Mouse (Mus musculus): Measurements from ENCODE around the gene Psmb11.

The Psmb11 gene

DNA sequence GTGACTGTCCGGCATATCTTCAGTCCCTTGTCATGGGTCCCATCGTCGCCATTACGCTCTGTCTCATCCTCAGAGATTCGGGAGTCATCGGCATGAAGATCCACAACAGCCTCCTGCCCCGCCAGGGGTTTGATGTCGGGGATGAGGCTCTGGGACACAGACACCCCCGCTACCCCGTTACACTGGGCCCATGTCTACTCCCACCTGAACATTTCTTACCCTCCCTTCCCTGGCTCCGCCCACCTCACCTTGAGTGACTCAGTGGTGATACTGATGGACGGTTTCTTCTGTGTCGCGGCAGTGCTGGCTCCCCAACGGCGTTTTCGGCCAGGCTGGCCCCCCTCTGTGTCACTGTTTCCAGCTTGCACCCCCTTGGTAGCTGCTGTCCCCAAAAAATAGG, 25.2 kb downstream of the Psmb11 start:
- no peak for TF ChIP-seq GATA4 (IDR thresholded peaks at IDR 0.05; ENCODE audit: insufficient replicate concordance, low read length)

DNA sequence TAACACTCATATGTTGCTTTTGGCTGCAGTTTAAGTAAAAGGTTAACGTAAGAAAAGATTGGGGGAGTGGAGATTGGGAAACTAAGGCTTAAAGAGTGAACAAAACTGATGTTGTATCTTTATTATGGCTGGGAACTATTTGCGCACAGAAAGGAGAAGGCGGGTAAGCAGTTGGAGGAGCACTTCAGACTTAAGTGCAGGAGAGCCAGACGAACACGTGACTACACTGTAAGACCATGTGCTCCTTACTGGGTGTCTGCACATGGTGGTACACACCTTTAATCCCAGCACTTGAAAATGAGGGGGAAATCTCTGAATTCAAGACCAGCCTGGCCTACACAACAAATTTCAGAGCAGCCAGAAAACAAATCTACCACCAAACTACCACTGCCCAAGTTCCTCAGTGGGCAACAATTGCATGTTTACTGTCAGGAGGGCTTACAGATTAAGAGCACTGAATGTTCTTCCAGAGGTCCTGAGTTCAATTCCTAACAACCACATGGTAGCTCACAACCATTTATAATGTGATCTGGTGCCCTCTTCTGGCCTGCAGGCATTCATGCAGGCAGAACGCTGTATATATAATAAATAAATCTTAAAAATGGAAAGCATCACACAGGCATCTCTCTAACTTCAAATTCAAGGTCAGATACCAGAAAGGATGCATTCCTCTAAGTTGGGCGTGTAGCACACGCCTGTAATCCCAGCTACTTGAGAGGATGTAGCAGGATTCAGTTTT, 25.8 kb downstream of the Psmb11 start:
- no peak for TF ChIP-seq GATA4 (IDR thresholded peaks at IDR 0.05; ENCODE audit: insufficient replicate concordance, low read length)

DNA sequence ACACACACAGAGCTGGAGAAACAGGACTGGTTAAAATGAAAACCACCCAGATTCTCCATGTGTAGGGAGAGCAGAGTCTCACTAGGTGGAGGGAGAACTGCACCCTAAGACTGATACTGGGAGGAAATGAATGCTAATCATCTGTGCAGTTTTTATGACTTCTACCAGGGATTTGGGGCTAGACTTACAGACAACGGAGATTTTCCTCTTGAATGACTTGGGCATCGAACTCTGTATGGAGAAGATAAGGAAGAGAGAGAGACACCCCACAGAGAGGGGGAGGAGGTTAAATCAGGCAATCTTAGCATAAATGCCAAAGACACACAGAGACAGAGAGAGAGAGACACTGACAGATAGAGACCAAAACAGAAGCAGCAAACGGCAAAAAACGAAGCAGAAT, 26.7 kb downstream of the Psmb11 start:
- no peak for TF ChIP-seq GATA4 (IDR thresholded peaks at IDR 0.05; ENCODE audit: insufficient replicate concordance, low read length)

DNA sequence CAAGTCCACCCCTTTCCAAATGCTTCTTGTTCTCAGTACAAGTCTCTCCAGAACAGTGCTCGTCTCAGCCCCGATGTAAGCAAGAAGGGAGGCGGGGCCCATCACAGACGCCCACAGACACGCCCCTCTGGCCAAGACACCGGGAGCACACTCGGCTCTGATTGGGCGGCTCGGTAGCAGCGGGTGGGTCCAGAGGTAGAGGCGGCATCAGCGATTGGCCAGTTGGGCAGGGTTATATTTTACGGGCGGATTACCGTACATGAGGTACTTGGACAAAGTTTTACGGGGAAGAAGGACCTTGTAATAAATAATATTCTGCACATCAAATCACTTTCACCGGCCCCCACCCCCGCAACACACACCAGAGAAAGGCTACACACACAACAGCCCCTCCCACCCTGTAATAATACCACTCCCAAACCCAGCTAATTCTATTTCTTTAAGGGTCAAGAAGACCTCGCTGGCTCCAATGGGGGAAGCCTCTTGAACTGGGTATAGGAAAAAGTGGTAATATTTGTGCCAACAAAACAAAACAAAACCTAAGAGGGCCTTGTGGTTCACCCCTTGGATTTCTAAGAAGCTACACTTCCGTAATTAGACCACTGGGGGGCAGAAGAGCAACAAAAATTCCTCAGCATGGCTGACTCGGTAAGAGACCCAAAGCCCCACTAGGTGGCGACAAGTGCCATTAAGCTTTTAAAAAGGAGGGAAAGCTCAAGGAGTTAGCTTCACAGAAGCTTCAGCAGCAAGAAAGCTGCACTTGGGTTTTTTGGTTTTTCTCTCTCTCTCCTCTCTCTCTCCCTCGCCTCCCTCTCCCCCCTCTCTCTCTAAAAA, 29.6 kb downstream of the Psmb11 start:
- no peak for TF ChIP-seq GATA4 (IDR thresholded peaks at IDR 0.05; ENCODE audit: insufficient replicate concordance, low read length)

DNA sequence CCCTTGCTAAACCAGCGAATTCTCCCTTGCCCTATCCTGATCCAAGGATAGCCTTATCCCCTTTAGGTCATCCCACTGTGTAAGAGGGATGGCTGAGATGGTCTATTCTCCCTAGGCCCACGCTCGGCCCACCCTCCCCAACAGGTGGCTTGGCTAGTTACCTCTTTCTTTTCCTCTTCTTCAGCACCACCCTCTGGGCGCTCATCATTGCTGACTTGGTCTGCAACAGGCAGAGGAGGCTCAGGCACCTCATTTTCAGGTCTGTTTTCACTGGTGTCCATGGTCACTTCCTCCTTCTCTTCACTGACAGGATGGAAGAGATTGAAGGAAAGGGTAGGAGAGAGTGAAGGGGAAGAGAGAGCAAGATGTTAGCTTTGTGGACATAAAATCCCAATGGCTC, 30.3 kb downstream of the Psmb11 start:
- TF ChIP-seq GATA4 (IDR thresholded peaks at IDR 0.05; ENCODE audit: insufficient replicate concordance, low read length) = no peak

DNA sequence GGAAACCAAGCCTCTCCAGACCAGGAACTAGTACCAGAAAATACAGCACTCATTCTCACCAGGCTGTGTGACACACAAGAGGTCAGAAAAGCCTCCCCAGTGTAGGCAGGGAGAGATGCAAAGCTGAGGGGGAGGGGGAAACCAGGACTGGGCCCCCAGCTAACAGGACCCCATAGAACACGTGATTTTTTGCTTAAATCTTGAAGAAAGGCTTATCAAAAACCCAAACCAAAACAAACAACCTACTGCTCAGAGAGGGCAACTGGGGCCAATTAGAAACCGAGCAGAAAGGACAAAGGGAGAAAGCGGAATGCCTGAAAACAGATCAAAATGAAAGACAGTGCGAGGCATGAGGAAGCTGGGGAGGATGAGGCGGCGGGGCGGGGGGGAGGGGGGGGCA, 31.6 kb downstream of the Psmb11 start:
- no peak for TF ChIP-seq GATA4 (IDR thresholded peaks at IDR 0.05; ENCODE audit: insufficient replicate concordance, low read length)

DNA sequence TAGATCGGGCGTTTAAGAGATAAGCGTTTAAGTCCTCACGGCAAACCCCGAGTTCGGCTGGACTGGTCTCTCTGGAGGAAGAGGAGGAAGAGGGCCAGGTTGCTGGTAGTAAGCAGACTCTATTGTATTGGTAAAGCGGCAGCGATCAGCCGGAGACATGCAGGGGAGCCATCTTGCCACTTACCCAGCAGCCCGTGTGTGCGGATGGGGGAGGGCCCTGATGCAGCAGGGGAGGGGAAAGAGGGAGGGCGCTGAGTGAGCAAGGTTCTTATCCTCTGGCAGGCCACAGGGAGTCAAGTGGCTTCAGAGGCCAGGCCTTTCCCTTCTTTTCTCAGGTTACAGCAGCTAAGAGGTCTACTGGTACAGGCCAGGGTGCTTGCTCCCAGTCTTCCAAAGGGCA, 32.3 kb downstream of the Psmb11 start:
- no peak; the same call in 1 of the 2 replicates for TF ChIP-seq GATA4 (IDR thresholded peaks at IDR 0.05; ENCODE audit: insufficient replicate concordance, low read length)

DNA sequence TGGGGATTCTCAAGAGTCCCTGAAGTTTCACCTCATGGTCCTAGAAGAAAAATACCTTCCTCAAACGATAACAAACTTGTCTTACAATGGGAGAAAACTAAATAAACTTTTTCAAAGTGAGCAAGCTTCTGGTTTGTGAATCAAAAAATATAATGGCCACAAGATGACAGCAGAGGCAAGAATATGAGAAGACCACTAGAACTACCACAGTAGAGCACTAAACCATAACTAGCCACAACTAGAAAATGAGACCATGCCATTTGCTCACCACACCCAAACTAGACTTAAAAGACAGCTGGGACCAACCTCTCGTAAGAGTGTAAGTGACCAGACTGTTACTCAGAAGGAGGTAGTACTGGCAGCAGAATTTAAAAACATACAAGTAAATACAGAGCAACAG, 38.8 kb downstream of the Psmb11 start:
- no peak for TF ChIP-seq GATA4 (IDR thresholded peaks at IDR 0.05; ENCODE audit: insufficient replicate concordance, low read length)

DNA sequence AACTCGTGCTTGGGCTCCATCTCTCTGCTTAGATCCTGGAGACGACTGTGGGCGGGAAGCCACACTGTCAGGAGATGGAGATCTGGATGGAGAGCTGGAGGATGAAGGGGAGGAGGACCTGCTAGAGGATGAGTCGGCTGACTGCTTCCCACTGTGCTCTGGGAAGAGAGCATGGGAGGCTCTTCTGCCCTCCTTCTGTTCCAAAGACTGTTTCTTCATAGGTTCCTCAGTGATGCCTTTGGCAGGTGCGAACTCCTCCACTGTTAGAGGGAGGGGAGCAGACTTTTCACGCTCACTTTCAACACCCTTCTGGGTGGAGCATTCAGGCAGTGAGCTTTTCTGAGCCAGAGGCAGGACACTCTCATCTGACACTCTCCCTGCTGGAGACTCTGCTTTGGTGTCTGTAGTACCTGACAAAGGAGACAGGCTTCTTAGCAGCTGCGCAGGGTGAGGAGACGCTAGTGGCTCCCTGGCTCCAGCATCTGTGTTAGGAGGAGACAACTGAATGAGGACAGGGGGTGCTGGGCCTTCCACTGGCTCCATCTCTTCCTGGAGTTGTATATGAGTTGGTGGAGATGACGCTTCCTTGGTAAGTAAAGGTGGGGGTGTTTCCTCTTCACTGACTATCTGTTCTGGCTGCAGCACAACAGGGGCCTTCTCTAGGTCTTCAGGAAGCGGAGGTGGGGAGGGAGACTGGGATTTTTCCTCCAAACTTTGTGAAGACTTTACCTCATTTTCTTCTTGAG, 43.4 kb downstream of the Psmb11 start:
- TF ChIP-seq GATA4 (IDR thresholded peaks at IDR 0.05; ENCODE audit: insufficient replicate concordance, low read length) = no peak

DNA sequence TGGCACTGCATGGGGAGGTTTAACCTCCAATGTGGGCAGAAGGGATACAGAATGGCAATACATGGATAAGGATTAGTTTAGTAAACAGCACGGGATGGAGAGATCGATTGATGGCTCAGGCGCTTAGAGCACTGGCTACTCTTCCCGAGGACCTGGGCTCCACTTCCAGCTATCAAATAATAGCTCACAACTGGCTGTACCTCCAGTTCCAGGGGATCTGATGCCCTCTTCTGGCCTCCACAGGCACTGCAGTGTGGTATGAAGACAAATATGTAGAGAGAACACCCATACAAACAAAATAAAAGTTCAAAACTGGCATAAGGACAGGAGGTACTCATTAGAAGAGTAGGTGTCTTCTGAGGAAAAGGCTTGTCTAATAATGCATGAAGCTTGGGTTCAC, 48.1 kb downstream of the Psmb11 start:
- no peak for TF ChIP-seq GATA4 (IDR thresholded peaks at IDR 0.05; ENCODE audit: insufficient replicate concordance, low read length)

DNA sequence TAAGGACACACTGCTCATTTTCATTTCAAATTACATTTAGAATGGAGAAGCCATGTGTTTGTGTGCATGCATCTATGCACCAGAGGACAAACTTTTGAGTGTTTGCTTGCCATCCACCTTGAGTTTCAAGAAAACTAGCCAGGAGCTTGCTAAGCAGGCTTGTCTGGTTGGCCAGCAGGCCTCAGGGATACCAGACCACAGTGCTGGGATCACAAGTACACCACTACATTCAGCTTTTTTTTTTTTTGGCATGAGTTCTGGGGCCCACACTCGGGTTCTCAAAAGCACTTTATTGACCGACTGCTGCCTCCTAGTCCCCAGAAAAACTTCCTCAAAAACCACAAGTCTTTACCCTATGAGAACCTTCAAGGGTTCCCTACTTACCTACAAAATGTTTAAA, 53.1 kb downstream of the Psmb11 start:
- TF ChIP-seq GATA4 (IDR thresholded peaks at IDR 0.05; ENCODE audit: insufficient replicate concordance, low read length) = no peak

DNA sequence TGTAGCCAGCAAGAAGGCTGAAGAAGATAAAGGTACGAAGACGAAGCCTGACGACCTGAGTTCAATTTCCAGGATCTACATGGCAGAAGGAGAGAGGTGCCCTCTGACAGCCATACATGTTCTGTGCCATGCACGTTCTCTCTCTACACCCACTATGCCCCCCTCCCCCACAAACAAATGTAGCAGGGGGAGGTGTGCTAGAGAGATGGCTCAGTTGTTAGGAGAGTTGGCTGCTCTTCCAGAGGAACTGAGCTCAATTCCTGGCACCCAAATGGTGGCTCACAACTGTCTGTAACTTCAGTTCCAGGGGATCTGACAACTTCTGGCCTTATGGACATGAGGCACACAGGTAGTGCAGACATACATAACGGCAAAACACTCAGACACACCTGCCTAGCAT, 55.1 kb downstream of the Psmb11 start:
- TF ChIP-seq GATA4 (IDR thresholded peaks at IDR 0.05; ENCODE audit: insufficient replicate concordance, low read length) = no peak

DNA sequence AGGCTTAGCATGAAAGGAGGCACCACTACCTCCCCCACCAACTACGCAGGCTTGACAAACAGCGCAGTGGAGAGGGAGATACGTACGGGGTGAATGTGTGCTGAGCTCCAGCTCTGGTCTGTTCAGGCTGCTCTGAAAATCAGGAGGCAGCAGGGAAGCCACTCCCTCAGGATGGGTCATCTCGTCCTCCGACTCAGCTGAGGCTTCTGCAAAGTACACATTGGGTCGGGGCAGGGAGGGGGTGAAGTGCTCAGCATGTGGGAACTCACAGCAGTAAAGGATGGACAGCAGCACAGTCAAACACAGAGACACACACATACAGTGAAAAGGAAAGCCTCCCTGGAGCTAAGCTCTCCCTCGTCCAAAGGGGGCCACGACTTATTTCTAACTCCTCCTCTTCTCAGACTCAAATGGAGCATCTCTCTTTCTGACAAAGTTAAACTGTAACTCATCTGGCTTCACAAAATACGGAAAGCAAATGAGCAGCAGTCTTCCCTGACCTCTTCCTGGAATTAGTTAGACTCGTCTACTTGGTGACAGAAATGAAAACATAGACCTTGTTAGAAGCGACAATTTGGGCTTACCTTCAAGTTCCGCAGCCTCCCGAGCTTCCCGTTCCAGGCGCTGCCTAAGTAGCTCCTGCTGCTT, 57.5 kb downstream of the Psmb11 start:
- no peak for TF ChIP-seq GATA4 (IDR thresholded peaks at IDR 0.05; ENCODE audit: insufficient replicate concordance, low read length)
